Mouse (Mus musculus) frontal cortex, postnatal 14 days (tissue): ENCODE data around the gene Pcp4.

Experiments
- DNase-seq, 2 experiments: peaks; one replicate each; pipeline ENCODE4 v3.0.0; 2022; ENCODE audit warnings: low spot score in 2 of 2

Gene Pcp4

DNA sequence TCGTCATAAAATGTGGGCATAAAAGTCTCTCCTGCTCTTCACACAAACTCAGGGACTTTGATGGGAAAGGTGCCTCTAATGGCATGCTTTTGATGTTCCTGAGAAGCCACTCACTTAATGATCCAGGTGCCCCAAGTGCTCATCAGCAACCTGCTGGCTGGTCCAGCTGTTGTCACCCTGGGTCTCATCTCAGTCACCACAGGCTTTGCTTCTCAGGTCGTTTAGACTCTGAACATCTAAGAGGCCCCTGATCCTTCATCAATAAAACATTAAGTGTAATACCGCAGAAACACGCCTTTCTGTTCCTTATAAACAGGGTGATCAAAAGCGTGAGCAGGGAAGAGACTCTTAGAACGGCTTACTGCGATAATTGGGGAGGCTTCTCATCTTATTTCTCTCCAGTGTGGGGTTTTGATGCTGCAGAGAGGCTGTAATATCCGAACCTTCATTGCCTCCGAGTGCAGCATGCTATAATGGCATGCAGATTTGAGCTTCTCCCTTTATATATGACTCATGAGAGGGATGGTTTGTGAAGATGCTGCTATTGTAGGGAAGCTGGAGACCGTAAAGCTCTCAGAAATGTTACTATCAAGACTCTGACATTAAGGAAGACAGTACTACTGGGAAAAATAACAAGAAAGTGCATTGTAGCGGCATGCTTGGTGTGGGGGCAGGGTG, 19.7 kb downstream of the Pcp4 start:
- no peak for DNase-seq

DNA sequence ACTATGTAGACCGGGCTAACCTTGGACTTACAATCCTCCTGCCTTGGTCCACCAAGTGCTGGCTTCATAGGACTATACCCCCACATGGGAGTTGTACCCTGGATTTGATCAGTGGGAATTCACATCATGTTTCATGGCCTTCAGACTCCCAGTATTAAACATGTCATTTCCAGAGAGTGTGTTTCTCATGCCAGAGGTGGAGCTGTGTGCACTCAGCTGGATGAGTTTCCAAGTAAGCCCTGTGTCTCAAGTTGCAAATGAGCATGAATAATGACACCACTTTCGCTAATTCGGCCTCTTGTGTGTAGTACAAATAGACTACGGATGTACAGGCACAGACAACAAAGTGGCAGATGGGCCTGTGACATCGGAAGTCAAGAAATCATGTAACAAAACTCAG, 20.6 kb downstream of the Pcp4 start:
- no peak for DNase-seq

DNA sequence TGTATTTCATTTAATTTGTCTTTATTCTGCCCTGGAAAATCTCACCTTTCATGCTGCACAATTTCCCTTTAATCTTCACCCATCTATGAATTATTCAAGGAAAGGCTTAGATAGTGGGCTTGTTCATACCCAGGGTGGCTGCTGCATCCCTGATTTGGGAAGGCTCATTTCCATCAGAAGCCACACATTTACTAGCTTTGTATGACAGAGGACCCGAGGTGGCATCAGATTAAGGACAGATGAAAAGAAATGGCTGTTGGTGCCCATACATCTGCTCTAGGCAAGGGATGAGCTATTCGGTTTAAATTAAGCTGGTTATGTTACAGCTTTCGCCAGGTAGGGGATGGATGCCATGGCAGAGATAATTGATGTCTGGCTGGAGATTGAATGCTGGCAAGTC, 24.1 kb downstream of the Pcp4 start:
- DNase-seq, result no peak

DNA sequence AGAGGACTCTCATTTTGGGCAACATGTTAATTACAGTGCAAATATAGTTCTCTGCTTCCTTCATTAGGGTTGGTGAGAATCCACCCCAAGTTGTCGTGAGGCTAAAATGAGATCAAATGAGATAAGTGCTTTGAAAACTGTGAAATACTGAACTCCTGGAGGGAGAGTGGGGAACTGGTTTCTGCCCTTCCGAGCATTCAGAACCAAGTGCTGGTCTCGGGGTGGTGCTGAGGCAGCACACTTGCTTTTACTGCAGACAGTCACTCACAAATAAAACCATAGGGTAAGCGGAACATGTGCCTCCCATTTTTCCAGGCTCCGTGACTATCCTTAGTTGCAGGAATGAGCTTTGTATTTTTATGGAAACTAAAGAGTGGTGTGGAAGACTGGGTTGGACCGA, 26.7 kb downstream of the Pcp4 start:
- no peak for DNase-seq

DNA sequence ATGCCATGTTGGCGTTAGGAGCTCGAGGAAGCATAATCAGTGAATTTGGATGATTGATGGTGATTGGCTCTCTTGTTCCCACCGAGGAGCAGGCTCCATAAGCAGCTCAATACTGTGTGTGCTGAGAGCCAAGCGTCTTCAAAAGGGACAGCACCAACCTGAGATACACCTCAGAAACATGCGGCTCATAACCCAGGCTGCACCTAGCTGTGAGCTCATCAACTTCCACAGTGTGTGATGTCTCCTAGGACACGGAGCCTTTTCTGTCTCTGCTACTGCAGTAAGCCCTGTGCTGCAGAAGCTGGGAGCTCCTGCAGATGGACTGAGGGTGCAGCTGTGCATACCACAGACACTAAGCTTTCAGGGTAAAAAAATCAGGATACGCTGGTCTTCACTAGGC, 31.5 kb downstream of the Pcp4 start:
- DNase-seq, result peak in 1 of 2 experiments; percentile 36

DNA sequence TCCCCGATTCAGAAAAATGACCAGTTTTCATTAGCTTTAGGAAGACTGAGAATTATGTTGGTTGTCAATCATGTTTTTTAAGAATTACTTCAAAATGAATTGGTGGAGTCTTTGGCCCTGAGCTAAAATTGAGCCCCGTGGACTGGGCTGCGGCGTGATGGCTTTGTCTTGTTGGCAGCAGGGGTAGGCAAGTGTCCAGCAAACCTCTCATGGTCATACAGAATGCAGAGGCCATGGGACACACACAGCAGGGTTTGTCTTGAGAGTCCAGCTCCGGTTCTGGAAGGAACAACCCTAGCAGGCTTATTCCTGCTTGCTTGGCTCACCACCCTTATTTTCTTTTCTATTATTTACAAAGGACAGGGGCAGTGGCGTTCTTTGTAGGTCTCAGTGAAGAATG, 33.8 kb downstream of the Pcp4 start:
- DNase-seq, result no peak

DNA sequence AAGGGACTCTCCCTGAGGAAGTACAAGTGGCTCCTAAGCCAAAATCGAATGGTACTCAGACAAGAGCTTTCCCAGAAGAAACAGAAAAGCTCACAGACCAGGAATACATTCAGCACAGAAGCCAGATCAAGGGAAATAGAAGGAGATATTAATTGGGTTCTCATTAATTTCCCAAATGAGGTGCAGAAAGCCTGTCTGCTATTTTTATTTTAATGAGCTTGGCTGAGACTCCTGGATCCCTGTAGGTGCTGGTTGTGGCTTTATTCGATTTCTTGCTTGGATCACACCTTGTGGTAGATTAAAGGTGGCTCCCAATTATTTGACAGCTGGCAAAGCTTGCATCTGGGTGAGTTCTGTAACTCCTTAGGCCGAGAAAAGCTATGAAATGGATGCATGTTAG, 35.2 kb downstream of the Pcp4 start:
- no peak for DNase-seq

DNA sequence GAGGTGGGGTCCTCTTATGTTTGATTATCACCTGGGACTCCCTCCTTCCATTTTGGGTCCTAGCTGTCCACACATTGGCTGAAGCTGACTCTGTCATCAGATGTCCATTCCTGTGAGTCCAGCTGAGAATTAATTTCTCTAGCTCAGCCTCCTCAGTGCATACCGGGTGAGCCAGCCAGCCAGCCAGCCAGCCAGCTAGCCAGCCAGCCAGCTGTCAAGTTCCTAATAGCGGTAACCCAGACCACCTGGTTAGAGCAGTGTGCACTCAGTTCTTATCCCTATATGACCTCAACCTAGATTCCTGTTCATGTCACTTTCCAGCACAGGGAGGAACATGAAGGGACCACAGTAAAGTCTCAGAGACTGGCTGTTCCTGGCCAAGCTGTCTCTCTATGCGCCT, 47.1 kb downstream of the Pcp4 start:
- no peak for DNase-seq

DNA sequence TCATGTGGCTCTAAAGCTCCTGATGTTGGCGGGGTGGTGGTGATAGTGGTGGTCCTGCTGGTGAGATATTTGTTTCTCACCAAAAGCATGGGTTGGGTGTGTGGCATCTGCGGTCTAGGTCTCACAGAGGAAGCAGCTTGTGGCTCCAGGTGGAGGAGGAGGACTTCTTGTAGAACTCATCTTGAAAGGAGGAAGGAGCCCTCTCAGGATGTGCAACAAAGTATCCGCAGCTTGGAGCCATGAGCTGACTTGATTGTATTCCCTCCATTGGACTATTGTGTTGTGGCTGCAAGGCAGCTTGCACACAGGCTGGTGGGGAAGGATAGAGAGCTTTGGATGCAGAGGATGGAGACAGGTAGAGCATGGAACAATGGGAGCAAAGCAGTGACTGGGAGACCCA, 60.1 kb downstream of the Pcp4 start:
- DNase-seq, result no peak

DNA sequence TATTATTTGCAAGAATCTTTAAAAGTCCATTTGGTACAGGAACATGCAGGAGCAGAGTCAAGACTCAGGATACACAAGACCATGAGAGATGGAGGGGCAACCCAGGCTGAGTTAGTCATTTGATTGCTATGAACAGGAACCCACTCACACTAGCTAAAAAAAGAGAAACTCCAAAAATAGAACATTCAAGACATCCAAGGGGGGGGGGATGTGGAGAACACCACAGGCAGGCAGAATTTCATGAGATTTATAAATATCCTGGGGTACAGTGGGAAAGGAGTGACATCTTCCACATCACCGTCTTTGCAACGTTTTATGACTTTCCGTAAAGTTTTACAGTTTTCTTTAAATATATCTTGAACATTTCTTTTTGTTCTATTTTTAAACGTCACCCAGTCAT, 61.1 kb downstream of the Pcp4 start:
- no peak for DNase-seq

DNA sequence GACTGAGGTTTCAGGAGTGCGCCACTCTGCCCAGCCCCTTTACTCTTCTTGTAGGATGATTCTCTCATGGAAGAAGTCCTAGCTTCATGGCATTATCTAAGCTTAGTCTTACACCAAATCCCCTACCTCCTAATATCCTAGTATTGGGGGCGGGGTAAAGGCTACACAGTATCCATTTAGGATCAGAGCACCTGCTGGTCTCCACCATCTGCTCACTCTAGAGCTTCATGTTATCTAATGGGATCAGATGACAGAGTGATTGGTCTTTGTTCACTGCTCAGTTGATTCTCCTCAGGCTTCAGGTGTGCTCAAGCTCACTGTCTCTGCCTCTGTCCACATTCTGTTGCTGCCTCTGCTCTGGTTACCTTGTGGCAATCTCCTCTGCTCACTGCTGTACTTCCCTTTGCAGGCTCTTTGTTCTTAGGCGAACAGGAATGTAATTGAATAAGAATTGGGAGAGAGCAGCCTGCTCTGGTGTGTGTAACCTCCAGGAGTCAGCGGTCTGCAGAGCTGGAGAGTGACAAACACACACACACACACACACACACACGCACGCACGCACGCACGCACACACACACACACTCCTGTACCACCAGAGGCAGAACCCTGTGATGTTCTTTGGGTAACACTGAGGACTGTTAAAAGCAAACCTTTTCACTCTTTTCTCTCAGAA, 62.6 kb downstream of the Pcp4 start:
- no peak for DNase-seq

DNA sequence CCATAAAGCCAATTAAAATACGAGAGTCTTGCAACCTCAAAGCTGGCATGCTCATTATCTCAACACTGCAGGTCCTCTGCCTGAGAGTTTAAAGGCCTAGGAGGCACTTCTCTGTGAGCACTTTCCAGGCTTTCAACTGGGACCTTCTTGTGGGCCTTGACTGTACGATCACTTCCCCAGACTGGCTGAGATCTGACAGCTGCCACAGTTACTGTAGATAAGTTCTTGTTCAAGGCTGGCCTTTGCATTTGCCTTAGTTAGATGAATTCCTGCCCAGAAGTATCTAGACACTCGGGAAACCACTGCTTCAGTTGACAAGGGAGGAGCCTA, 63.1 kb downstream of the Pcp4 start:
- DNase-seq, result no peak

DNA sequence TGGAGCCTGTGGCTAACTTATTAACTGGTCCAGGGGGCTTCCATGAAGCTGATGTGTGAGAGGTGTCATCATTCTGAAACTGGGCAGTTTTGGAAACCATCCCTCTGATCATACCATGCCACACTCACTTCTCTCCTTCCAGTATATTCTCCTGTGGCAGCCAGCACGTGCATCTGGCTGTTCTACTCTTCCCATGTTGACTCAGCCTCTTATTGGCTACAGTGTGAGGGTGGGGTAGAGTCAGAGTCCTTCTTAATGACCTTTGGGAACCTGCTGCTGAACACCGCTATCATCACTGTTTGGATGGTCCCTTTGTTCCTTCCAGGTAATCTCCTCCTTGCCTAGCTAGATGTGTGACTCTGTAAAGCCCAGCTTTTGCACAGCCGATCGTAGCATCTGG, 63.6 kb downstream of the Pcp4 start:
- DNase-seq, result no peak

DNA sequence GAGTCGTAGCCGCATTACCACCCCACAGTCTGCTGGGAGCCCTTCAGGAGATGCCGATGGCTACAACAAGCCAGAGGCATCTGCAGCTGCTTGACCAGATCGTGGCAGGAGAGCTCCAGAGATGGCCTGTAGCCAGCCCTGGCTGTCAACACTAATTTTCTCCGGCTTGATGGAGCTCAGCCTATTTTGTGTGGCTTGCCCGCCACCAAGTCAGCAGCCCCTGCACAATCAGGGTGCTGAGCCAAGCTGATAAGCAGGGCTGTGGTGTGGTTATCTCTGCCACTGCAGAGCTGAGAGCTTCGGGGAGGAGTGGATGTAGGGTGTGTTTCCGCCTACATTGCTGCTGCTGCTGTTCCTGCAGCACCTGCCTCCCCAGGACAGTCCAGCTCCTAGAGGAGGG, 66.3 kb downstream of the Pcp4 start:
- DNase-seq, result no peak

DNA sequence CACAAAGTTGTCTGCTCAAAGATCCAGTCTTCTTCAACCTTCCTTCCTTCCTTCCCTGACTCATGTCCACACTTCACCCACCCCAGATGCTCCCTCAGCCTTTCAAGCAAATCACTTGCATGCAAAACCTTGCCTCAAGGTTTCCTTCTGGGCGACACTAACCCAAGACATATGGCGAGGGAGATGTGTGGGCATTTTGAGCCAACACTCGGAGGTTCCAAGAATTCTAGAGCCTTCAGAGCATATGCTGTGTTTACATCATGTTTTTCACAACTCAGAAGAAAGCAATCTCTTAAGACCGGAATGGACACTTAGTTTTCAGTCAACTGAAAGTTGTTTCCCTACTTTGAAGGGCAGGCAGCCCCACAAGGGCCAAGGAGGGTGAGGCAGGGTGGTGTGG, 67.9 kb downstream of the Pcp4 start:
- DNase-seq, result no peak

DNA sequence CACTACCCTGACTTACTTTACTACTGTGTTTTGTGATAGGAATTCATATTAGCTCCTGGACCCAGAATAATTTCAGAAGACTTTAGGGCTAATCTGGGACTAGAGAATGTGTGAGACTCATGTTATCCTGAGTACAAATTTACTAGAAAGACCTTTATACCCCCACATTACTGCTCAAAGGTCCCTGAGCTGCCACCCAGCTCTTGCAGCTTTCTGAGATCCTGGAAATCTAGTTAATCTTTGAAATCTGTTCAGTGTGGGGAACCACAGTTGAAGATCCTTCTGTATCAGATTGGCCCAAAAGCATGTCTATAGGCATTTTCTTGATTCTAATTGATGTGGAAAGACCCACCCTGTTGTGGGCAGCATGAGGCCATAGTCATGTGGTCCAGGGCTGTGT, 69.0 kb downstream of the Pcp4 start:
- no peak for DNase-seq

DNA sequence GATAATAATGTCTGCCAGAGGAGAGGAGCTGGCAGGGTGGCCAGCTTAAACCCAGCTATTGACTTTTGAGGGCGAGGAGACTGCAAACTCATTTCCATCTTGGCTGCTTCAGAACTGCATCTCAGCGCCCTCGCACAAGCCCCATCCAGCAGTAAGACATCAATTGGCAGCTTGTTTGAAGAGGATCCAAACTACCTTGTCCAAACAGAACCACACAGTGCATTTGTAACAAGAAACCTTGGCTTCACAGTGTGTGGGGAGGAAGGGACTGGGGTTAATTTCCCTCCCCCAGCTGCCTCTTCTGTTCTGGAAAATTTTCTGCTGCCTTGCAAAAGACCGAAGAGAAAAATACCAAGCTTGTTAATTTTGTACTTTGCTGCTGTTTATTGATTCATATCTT, 71.7 kb downstream of the Pcp4 start:
- no peak for DNase-seq

DNA sequence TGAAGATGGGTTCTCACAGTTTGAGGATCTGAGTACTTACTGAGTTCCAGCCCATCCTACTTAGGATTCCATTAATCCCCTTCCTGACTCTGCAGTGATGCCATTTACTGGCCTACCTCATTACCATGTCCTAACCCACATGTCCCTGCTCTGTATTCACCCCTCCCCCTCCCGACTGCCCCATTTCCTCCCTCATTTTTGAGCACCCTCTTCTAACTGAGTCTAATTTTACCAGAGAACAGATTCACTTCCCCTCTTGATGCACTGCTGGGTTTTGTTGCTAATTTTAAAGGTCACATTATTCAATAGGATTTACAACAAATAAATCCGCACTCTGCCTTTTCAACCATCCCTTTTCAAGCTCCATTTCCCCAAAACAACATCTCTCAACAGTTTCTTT, 73.7 kb downstream of the Pcp4 start:
- peak in 1 of 2 experiments; percentile 22 for DNase-seq

DNA sequence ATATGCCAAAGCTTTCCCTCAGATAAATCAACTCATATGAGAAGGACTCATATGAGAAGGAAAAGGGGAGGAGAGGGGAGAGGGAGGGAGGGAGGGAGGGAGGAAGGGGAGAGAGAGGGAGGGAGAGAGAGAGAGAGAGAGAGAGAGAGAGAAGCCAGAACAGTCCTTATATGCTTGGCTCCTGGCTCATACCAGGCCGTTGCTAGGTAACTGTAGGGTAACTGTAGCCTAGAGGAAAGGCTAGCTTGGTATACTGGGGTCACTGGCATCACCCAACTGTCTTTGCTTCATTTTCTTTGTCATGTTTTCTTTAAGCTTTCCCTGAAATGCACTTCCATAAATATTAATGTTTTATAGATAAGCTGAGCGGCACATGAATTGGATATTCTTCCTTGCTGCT, 85.3 kb downstream of the Pcp4 start:
- DNase-seq, result no peak

DNA sequence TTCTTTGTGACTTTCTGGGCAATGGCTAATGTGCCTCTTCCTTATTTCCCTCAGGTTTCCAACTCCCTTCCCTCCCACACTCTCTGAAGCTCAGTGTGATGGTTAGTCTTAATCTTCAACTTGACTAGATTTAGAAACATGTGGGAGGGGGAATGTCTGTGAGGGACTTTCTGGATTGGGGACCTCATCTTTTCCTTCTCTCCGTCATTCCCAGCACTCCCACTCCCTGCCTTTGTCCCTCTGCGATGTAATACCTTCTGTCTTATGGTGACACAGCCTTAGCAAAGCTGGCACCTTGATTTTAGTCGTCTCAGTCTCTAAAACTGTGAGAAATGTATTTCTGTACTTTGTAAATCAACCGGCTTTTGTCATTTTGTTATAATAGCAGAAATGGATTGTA, 88.0 kb downstream of the Pcp4 start:
- no peak for DNase-seq

DNA sequence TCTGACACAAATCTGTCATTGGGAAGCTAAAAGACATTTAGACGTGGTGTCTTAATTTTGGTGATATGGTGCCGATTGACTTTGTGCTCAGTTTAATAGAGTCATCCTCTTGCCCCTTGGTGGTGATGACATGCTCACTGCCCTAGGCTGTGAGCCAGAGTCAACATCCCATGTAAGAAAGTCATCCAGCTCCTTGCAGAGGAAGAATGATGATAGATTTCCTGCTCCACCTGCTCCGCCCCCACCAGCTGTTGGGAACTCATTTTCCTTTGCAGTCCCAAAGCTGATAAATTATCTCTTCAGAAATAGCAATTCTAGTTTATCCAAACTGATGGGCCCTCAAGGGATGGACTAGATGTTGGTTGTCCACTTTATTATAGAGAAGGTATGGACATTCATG, 89.2 kb downstream of the Pcp4 start:
- DNase-seq, result no peak

DNA sequence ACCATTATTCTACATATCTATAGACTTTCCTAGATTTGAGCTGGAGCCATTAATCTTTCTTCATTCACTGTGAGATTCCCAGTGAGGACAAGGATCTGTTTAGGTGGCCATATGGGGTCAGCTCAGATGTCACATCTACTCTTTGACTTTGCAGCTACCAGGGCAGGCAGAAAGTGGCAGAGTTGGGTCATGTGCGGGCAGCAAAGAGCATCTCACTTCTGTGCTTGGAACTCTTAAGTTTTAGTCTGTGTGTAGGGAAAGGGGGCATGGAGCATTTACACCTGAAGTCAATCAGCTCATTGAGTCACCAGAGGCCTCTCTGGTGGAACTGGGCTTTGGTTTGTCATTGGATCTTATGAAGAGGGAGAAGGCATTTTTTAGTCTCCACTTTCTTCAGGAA, 90.9 kb downstream of the Pcp4 start:
- no peak for DNase-seq

DNA sequence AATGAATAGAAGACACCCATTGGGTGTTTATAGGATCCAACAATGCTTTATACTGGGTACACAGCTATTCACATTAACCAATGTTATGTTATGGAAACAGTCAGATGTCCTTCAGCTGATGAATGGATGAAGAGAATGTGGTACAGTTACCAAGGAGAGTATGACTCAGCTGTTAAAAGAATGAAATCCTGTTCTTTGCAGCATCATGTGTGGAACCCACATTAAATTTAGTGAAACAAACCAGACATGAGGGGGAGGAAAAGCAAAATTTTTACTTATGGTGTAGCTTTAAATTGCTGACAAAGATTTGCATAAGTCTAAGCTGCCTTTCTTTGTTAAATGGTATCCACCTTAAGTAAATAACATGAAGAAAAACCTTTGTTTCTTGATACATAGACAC, 92.4 kb downstream of the Pcp4 start:
- DNase-seq, result no peak
